ENCODE assay signal across 28 mouse cellular contexts in genomic region chr1:72105435-72106057, GRCm38 (mm10).
DNase-seq lines count a peak whose midpoint lies in the region; ATAC-seq and TF ChIP-seq lines count a peak whose summit lies in the region.
"Had no signal": no experiment of that assay in that cellular context is flagged by ENCODE, and none has a peak within 500 bp of the region (broad histone marks: within the 10 kb centered on the region; RNA-seq: fewer than 3 reads in every experiment).

No protein-coding gene starts in this region.

- no peaks in the 10 kb centered on the region for H3K27me3 ChIP-seq in midbrain, embryonic 11.5 days (ENCODE audit: control insufficient read depth, insufficient read depth, low read length)
- H3K27me3 ChIP-seq in midbrain, embryonic 14.5 days (ENCODE audit: control insufficient read depth, insufficient read depth, low read length), result no peaks in the 10 kb centered on the region
- H3K27me3 ChIP-seq in myocyte (ENCODE audit: control insufficient read depth, insufficient read depth, insufficient read length), result no peaks in the 10 kb centered on the region
- H3K27me3 ChIP-seq: embryonic facial prominence, embryonic 12.5 days; forebrain, embryonic 15.5 days; heart, embryonic 13.5 days; limb, embryonic 13.5 days; megakaryocyte, embryonic 14.5 days; midbrain, embryonic 15.5 days; neural tube, embryonic 13.5 days had no signal

- no peaks in the 10 kb centered on the region for H3K4me1 ChIP-seq in midbrain, embryonic 11.5 days (ENCODE audit: control insufficient read depth, insufficient read depth, low read length)
- no peaks in the 10 kb centered on the region for H3K4me1 ChIP-seq in midbrain, embryonic 14.5 days (ENCODE audit: control insufficient read depth, insufficient read depth, low read length)
- H3K4me1 ChIP-seq: forebrain, embryonic 10.5 days; forebrain, embryonic 15.5 days; heart, embryonic 13.5 days; megakaryocyte, embryonic 14.5 days; midbrain, embryonic 15.5 days; neural tube, embryonic 13.5 days had no signal

- H3K36me3 ChIP-seq in midbrain, embryonic 11.5 days (ENCODE audit: control insufficient read depth, insufficient read depth, low read length), result no peaks in the 10 kb centered on the region
- no peaks in the 10 kb centered on the region for H3K36me3 ChIP-seq in midbrain, embryonic 14.5 days (ENCODE audit: control insufficient read depth, insufficient read depth, low read length)
- no peaks in the 10 kb centered on the region for H3K36me3 ChIP-seq in myocyte (ENCODE audit: control insufficient read depth, insufficient read depth)
- H3K36me3 ChIP-seq: embryonic facial prominence, embryonic 12.5 days; forebrain, embryonic 10.5 days; forebrain, embryonic 15.5 days; heart, embryonic 13.5 days; limb, embryonic 13.5 days; midbrain, embryonic 15.5 days; neural tube, embryonic 13.5 days had no signal

- ATAC-seq in midbrain, embryonic 11.5 days (ENCODE audit: low FRiP score), result no peak
- ATAC-seq in midbrain, embryonic 14.5 days (ENCODE audit: low FRiP score, low TSS enrichment), result no peak
- ATAC-seq: CD4-positive, CD25-positive, alpha-beta regulatory T cell, adult 4 months; forebrain, embryonic 15.5 days; intestine, postnatal 0 days; midbrain, embryonic 15.5 days had no signal

- WGBS in midbrain, embryonic 11.5 days, result 88% methylated on average over 5 of the region's 5 CpGs
- 87% methylated on average over 5 of the region's 5 CpGs for WGBS in midbrain, embryonic 14.5 days

- H3ac ChIP-seq in myocyte (ENCODE audit: control insufficient read depth, insufficient read length), result no peak overlapping the region

- peak; percentile 29 for DNase-seq in embryo, embryonic 10.5 days (ENCODE audit: low spot score)
- no peak for DNase-seq in embryo, embryonic 9.5 days (ENCODE audit: extremely low spot score)
- peak; percentile 75 for DNase-seq in midbrain, embryonic 11.5 days (ENCODE audit: low spot score, missing footprints)
- DNase-seq in midbrain, embryonic 14.5 days, result no peak
- DNase-seq in Muller cell, postnatal 12 days (ENCODE audit: inconsistent ontology term), result peak; percentile 83
- DNase-seq in layer of hippocampus, postnatal 25 days (ENCODE audit: extremely low spot score in 1 of 2, low spot score in 1 of 2), result no peak
- no peak for DNase-seq in heart, adult 9 months (ENCODE audit: low spot score in 2 of 2)
- DNase-seq: cerebellum, adult 18-20 months; cerebellum, postnatal 10 days; heart, adult 2 months; heart, postnatal 10 days; lung, postnatal 36 days; right cerebral cortex, postnatal 4 days; thymus, adult 2 months; thymus, postnatal 4 days had no signal

- H3K9me3 ChIP-seq in midbrain, embryonic 11.5 days (ENCODE audit: control insufficient read depth, low read length), result no peaks in the 10 kb centered on the region
- H3K9me3 ChIP-seq in midbrain, embryonic 14.5 days (ENCODE audit: control insufficient read depth, low read length), result no peaks in the 10 kb centered on the region
- H3K9me3 ChIP-seq: embryonic facial prominence, embryonic 12.5 days; forebrain, embryonic 10.5 days; forebrain, embryonic 15.5 days; heart, embryonic 13.5 days; limb, embryonic 13.5 days; megakaryocyte, embryonic 14.5 days; midbrain, embryonic 15.5 days; neural tube, embryonic 13.5 days had no signal

- no peak overlapping the region for H3K4me2 ChIP-seq in midbrain, embryonic 11.5 days
- no peak overlapping the region for H3K4me2 ChIP-seq in midbrain, embryonic 14.5 days (ENCODE audit: low read length)
- no peak overlapping the region for H3K4me2 ChIP-seq in myocyte (ENCODE audit: low read depth)
- H3K4me2 ChIP-seq: embryonic facial prominence, embryonic 12.5 days; forebrain, embryonic 15.5 days; heart, embryonic 13.5 days; hindbrain, embryonic 14.5 days; limb, embryonic 13.5 days; liver, embryonic 11.5 days; midbrain, embryonic 15.5 days; neural tube, embryonic 13.5 days had no signal

- no peak for TF ChIP-seq POLR2A in myocyte (IDR thresholded peaks at IDR 0.05; ENCODE audit: insufficient read length, low read depth)

- H3K79me2 ChIP-seq in myocyte (ENCODE audit: control insufficient read depth, insufficient read depth), result no peaks in the 10 kb centered on the region

- no peak overlapping the region for H3K27ac ChIP-seq in midbrain, embryonic 11.5 days (ENCODE audit: low read depth, low read length)
- no peak overlapping the region for H3K27ac ChIP-seq in midbrain, embryonic 14.5 days (replicated peaks; ENCODE audit: low read depth, low read length)
- H3K27ac ChIP-seq: embryonic facial prominence, embryonic 12.5 days; forebrain, embryonic 10.5 days; forebrain, embryonic 15.5 days; heart, adult 2 months; heart, embryonic 13.5 days; hindbrain, embryonic 14.5 days; limb, embryonic 13.5 days; midbrain, embryonic 15.5 days; neural tube, embryonic 13.5 days had no signal

- H3K4me3 ChIP-seq in midbrain, embryonic 11.5 days (ENCODE audit: low read depth, low read length), result no peak overlapping the region
- no peak overlapping the region for H3K4me3 ChIP-seq in midbrain, embryonic 14.5 days (replicated peaks; ENCODE audit: low read depth, low read length)
- H3K4me3 ChIP-seq in myocyte, result no peak overlapping the region
- H3K4me3 ChIP-seq: embryonic facial prominence, embryonic 12.5 days; forebrain, embryonic 10.5 days; forebrain, embryonic 15.5 days; heart, adult 2 months; heart, embryonic 13.5 days; limb, embryonic 13.5 days; megakaryocyte, embryonic 14.5 days; midbrain, embryonic 15.5 days; neural tube, embryonic 13.5 days had no signal

- H3K9ac ChIP-seq in midbrain, embryonic 11.5 days (ENCODE audit: low read length), result no peak overlapping the region
- H3K9ac ChIP-seq in midbrain, embryonic 14.5 days (replicated peaks; ENCODE audit: low read length), result no peak overlapping the region
- H3K9ac ChIP-seq: embryonic facial prominence, embryonic 12.5 days; forebrain, embryonic 15.5 days; heart, embryonic 13.5 days; hindbrain, embryonic 14.5 days; limb, embryonic 13.5 days; midbrain, embryonic 15.5 days; neural tube, embryonic 13.5 days had no signal

TF ChIP-seq in myocyte, 11 proteins besides CTCF, POLR2A, EP300 and RAD21:
- TF ChIP-seq USF1 (IDR thresholded peaks at IDR 0.05; ENCODE audit: low read depth) (peak; percentile 58), MYOD1 (IDR thresholded peaks at IDR 0.05; ENCODE audit: control insufficient read depth in 1 of 3, insufficient read length in 2 of 3, low read depth in 2 of 3) (peak in 1 of 3 experiments; percentile 14), TCF12 (IDR thresholded peaks at IDR 0.05; ENCODE audit: insufficient read depth, poor library complexity, severe bottlenecking) (no peak), CEBPB (IDR thresholded peaks at IDR 0.05; ENCODE audit: insufficient read depth, poor library complexity, severe bottlenecking) (peak; percentile 55; the same call in 1 of the 2 replicates)
TF ChIP-seq in myocyte: peak in this region for 3.

Comparison
In these comparisons a context has a peak if more than half of its experiments do, and no peak if none do; other contexts are left out.
1. DNase-seq: peak in embryo, embryonic 10.5 days (single experiment), midbrain, embryonic 11.5 days (single experiment) and Muller cell, postnatal 12 days (single experiment); none in embryo, embryonic 9.5 days (single experiment), midbrain, embryonic 14.5 days (single experiment), layer of hippocampus, postnatal 25 days (0 of 2) and heart, adult 9 months (0 of 2).